Mouse (Mus musculus): ENCODE results near the gene Ank3.
A peak's percentile ranks its signal among the peaks of the same experiment; 100 is the strongest.

Ank3 gene

GRCm38 (mm10) chr10:69576264-69576663, 177.7 kb downstream of the Ank3 start:
- no peak for DNase-seq

DNA sequence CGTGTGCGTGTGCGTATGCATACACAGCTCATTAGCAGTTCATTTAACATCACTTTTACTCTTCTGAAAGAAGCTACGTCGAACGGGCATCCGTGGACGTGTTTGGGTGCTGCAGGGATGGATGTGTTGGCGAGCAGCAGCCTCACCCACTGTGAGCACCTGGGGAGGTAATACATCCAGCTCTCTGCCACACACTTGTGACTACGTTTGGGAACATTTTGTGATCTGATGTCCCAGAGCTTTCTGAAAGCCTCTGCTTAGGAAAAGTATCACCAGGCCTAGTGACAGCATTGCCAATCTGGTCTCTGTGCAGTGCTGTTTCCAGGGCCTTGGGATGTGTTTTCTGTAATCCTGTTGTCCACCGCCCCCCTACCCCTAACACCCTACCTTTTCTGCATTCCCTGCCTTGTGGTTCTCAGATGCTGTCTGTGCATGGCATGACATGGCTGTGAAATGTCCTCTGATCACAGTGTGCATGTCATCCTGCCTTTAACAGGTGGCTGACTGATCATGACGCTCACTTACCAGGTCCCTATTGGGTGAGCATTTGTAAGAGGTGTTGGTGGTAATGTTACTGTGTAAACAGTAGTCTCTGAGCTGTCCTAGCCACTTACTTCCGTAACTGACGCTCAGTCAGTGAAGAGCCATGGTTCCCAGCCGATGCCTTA, 178.6 kb downstream of the Ank3 start:
- no peak for DNase-seq

DNA sequence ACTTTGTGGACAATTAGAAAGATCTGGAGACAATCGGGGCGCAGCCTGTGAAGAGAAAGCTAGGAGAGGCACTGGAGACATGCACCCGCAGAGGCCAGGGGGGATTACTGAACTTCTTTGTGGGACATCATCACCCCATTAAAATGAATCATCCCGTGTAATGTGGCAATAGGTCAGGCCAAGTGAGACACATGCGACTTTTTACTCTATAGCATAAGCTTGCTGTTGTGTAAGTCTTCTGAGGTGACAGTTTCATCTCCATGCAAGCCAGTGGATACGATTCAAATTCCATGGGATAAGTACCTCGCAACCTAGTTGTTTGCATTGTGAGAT, 179.1 kb downstream of the Ank3 start:
- DNase-seq: no peak

GRCm38 (mm10) chr10:69579585-69579984, 181.0 kb downstream of the Ank3 start:
- DNase-seq: no peak

DNA sequence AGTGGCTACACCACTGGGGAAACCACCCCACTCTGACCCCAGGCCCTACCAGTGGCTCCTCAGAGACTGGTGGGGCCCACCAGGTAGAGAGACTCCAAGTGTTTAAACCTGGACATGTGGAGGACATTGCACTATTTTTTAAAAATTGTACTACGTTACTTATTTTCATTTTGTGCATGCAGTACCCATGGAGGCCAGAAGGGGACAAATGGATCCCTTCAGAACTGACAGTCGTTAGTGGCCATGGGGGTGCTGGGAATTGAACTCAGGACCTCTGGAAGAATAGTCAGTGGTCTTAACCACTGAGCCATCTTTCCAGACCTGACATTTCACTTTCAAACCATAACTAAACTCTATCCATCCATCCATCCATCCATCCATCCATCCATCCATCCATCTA, 183.0 kb downstream of the Ank3 start:
- DNase-seq: no peak

- no peak for DNase-seq
Measured at GRCm38 (mm10) chr10:69583874-69584481, 185.4 kb downstream of the Ank3 start.

DNA sequence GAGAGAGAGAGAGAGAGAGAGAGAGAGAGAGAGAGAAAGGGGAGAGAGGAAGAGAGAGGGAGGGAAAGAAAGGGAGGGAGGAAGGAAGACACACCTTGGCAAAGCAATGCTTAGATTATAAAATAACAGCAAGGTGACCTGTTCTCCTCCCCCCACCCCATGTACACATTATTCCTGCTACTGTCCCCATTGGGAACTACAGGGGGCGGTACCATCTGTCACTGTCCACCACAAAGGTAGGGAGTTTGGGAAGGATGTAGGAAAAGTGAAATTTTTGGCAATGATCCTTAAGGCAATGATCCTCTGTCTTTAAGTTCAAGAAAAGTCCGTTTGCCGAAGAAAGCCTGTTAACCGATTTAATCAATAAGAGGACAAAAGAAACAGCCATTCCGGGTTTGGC, 186.0 kb downstream of the Ank3 start:
- DNase-seq: peak in 1 of 2 experiments; percentile 61

GRCm38 (mm10) chr10:69585271-69585670, 186.7 kb downstream of the Ank3 start:
- DNase-seq: no peak

DNA sequence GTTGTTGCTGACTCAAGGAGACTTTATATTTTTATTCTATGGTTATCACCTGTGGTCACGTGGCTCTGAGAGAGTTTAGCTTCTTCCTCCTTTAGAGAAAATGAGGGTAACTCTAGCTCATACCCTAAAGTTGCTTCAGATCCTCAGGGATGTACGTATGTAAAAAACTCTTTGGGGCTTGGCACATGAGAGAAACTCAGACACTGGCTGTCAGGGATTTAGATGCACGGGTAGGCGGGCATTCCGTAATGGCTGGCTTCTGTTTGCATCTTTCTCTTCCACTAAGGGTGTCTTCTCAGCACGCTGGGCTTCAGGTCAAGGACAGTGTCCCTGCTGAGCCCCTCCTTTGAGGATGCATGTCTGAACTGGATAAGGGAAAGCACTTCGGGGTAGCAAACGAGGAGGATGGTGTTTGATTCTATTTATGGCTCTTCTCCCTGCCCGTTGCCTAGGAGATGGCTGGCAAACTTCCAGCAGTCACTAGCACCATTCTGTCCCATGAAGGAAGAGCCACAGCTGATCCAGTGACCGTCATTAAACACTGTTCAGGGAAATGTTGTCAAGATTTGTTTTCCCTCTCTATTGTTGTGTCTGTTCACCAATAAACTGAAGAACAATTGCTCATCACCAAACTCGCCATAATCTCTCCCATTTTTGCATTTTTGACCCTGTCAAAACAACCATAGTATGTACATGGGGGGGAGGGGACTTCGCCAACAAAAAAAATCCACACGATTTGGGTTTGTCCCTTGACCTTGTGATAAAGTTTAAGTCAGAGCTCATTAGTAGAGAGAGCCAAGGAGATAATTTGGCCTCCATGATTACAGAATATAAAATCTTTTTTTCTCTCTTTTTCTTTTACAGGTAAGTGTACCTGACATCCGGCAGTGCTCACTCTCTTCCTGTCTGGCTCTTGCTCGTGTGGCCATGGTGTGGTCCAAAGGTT, 195.9 kb downstream of the Ank3 start:
- DNase-seq: peak; percentile 91 to 94

- no peak for DNase-seq
Measured at GRCm38 (mm10) chr10:69595487-69595886, 196.9 kb downstream of the Ank3 start.

GRCm38 (mm10) chr10:69601471-69601870, 202.9 kb downstream of the Ank3 start:
- no peak for DNase-seq

DNA sequence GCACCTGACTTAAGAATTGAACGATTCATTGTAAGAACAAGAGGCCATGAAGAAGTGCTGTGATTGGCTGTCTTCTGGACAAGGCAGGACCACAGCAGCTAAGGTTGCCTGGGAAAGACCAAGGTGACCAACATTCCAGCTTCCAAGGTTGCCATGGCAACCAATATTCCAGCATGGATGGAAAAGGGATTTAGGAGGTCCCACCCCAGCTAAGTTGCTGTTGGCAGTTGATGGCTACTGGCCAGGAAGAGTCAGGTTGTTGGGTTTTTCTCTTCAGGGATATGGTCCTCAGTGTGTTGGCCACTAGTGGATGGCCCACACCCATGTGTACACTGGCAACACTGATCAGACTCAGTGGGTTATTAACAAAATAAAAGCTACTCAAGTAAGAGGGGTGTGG, 204.1 kb downstream of the Ank3 start:
- no peak for DNase-seq

- DNase-seq: no peak
Measured at GRCm38 (mm10) chr10:69604609-69605008, 206.0 kb downstream of the Ank3 start.

GRCm38 (mm10) chr10:69605211-69605610, 206.6 kb downstream of the Ank3 start:
- DNase-seq: peak; percentile 36

DNA sequence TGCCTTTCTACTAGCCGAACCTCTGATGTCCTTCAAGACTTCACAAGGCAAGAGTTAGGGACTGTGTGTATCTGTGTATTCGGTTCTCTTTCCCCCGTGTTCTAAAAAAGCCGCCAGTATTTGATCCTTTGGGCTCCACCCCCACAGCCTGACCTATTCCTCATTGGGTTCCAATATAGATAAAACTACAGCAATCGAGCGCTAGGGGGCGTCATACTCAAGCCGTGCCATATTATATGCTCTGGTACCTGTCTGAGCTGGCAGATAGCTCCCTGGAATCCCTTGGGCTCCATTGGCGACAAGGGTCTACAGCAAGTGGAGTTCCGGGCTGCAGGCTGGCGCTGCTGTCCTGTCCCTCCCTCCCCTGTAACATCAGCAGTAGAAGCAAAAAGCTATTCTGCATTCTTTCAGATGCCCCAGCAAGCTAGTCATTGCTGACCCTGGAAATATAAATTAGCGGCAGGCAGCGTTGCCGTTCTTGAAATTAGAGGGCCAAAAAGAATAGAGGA, 209.1 kb downstream of the Ank3 start:
- DNase-seq: peak in 1 of 2 experiments; percentile 17

DNA sequence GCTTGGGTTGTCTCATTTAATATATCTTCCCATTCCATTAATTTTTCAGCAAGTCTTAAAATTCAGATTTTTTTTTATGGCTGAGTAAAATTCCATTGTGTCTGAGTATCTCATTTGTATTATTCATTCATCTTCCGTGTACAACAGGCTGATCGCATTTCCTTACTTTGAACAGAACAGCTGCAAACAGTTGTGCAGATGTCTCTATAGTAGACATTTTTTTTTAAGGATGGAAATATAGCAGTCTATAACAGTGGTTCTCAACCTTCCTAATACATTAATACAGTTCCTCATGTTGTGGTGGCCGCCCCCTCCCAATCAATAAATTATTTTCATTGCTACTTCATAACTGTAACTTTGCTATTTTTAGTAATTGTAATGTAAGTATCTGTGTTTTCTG, 212.7 kb downstream of the Ank3 start:
- DNase-seq: no peak

GRCm38 (mm10) chr10:69611839-69612340, 213.3 kb downstream of the Ank3 start:
- peak in 1 of 2 experiments; percentile 53 for DNase-seq

DNA sequence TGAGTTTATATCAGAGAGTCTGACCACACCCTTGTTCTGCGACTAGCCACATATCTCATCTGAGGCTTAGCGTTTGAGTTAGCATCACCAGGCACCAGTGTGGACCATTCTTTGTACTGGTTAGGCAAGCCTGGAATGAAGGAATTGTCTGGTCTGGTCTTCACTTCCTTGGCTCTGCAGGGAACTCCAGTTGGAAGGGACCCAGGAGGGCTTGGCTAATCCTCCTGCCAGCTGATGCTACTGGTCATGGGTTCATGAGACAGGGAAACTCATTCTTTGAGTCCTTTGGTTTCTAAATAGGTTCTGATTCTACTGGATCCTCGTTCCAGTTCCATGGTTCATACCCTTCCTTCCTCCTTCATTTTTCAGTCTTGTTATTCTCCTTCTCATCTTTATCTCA, 218.4 kb downstream of the Ank3 start:
- DNase-seq: peak; percentile 31 to 63

- no peak for DNase-seq
Measured at GRCm38 (mm10) chr10:69617537-69618112, 219.1 kb downstream of the Ank3 start.

DNA sequence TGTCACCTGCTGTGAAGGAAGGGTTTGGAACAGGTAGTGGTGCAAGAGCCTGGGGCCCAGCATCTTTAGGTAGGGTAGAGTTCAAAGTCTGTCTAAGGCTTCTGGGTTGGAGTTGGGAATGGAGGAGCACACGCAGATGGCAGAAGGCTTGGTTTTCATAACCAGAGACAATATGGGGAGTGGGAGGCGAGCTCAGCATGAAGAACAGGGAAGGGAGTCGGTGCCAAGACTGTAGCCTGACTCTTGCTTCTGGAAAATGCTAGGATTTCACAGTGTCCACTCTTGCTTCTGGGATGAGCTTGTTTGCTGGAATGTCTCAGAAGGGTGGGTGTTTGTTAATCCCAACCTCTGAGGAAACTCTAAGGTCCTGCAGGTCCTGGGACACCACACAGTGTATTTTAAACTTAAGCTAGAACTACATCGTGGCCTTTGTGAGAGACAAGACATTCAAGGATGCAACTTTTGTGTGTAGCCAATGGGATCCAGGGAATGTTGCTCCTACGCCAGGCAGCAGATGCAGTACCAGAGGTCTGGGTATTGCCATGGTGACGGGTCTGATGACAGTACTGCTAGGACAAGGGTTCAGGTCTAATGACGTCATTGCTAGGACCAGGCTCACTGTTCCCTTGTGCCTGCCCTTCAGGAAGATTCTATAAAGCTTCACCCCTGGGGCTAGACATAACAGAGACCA, 222.3 kb downstream of the Ank3 start:
- no peak for DNase-seq

GRCm38 (mm10) chr10:69627767-69628166, 229.2 kb downstream of the Ank3 start:
- DNase-seq: peak in 1 of 2 experiments; percentile 3

DNA sequence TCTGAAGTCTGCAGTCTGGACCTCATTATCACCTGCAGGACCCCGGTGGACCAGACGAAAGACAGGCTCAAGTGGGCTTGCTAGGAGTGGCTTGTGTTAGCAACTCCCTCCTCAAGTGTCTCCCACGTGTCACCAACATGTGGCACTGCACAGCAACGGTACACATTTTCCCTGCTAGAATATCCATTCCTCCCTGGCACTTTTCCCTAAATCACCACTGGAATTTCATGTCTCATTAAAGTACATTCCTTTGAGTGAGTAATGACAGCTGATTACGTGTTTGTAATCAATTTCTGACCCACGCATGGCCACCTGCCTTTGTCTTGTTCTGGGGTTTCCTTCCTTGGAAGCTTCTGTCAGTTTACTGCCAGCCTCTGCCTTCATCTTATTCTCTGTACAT, 230.2 kb downstream of the Ank3 start:
- peak in 1 of 2 experiments; percentile 1 for DNase-seq
